Mouse (Mus musculus): ENCODE measurements around the gene 5330417H12Rik. TPM values are rescaled to one million over a fixed set of nuclear protein-coding genes. Genes with fewer than 3 reads are reported as not detected.

5330417H12Rik gene
- total and polyA plus RNA-seq, 2 experiments: not detected

DNA sequence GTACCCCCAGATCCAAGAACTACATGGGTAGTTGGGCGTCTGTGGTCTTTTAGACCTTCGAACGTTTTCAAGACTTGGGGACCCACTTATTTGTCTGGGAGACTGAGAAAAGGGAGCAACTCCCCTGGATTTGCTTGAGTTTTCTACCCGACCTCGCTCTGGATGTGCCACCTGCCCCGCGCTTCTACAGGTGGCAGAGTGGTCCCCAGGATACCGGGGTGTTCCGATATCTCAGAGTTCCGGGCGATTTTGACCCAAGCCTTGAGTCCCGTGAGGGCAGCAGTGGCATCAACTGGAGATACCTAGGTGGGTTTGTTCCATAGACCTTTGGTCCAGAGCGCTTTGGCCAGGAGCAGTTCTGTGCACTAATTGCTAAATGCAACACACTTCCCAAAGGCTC, 29.5 kb downstream of the 5330417H12Rik start:
- Histone ChIP-seq H3K36me3 (ENCODE audit: control insufficient read depth, insufficient read depth, low read length) (peaks cover under 1% of the 10 kb centered on the region), H3K4me1 (ENCODE audit: control insufficient read depth, insufficient read depth, low read length) (peaks cover 11% of the 10 kb centered on the region), H3K79me2 (ENCODE audit: control insufficient read depth, insufficient read depth, low read length) (peaks cover 25% of the 10 kb centered on the region; the same call in 1 of the 2 replicates), H3K27me3 (ENCODE audit: control insufficient read depth, insufficient read depth, low read length) (no peaks in the 10 kb centered on the region), H3K4me3 (ENCODE audit: insufficient read depth, low read depth, low read length) (peak overlapping the region; percentile 66), H3K27ac (replicated peaks; ENCODE audit: insufficient read depth, low read depth, low read length) (peak overlapping the region; percentile 89), H3K9ac (ENCODE audit: low read depth, low read length) (peak overlapping the region; percentile 77)
- peak; percentile 70 for DNase-seq (ENCODE audit: extremely low read depth, low read depth, low spot score)
- TF ChIP-seq CTCF (IDR thresholded peaks at IDR 0.05; ENCODE audit: low read depth, low read length) (no peak), POLR2A (IDR thresholded peaks at IDR 0.05; ENCODE audit: extremely low read depth, insufficient read depth, low read length) (no peak)
- WGBS: 6% methylated on average over 13 of the region's 13 CpGs

DNA sequence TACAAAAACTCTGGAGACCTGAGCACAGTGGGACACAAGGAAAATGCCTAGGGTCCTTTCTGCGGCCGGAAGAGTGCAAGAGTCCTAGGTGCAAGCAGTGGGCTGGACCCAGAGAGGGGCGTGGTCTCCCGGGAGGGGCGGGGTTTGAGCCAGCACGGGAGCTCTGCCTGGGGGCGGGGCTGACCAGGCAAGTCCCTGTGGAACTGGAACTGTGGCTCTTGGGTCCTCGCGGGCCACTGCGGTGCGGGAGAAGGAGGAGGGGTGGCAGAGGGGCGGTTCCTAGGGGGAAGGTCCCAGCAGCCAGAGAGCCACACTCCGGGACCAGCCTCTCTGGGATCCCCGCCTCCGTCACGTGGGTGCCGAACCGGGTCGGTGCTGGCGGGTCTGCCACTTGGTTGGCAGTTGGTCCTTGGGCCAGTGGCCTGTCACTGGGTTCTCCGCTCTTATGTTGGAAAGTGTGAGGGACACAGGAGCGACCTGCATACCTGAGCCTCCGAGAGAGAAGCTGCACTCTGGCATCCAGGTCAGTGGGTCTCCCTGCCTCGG, 30.0 kb downstream of the 5330417H12Rik start, which contains the start of gene Ppfibp2:
TSS of gene Ppfibp2 (plus strand) at position 351 of the 546 bp plus-strand sequence.
- Histone ChIP-seq H3K27me3 (ENCODE audit: control insufficient read depth, insufficient read depth, low read length) (no peaks in the 10 kb centered on the region), H3K36me3 (ENCODE audit: control insufficient read depth, insufficient read depth, low read length) (peaks cover 4% of the 10 kb centered on the region), H3K79me2 (ENCODE audit: control insufficient read depth, insufficient read depth, low read length) (peaks cover 24% of the 10 kb centered on the region; the same call in 1 of the 2 replicates), H3K27ac (replicated peaks; ENCODE audit: insufficient read depth, low read depth, low read length) (peak within 1 kb of the TSS; percentile 89), H3K9ac (ENCODE audit: low read depth, low read length) (peak within 1 kb of the TSS; percentile 77), H3K4me3 (ENCODE audit: insufficient read depth, low read depth, low read length) (peak within 1 kb of the TSS; percentile 66), H3K4me1 (ENCODE audit: control insufficient read depth, insufficient read depth, low read length) (peaks cover 9% of the 10 kb centered on the region)
- TF ChIP-seq CTCF (IDR thresholded peaks at IDR 0.05; ENCODE audit: low read depth, low read length) (no peak), POLR2A (IDR thresholded peaks at IDR 0.05; ENCODE audit: extremely low read depth, insufficient read depth, low read length) (peak; percentile 93)
- DNase-seq (ENCODE audit: extremely low read depth, low read depth, low spot score): peak; percentile 96
- WGBS: under 1% methylated on average over 23 of the region's 24 CpGs

DNA sequence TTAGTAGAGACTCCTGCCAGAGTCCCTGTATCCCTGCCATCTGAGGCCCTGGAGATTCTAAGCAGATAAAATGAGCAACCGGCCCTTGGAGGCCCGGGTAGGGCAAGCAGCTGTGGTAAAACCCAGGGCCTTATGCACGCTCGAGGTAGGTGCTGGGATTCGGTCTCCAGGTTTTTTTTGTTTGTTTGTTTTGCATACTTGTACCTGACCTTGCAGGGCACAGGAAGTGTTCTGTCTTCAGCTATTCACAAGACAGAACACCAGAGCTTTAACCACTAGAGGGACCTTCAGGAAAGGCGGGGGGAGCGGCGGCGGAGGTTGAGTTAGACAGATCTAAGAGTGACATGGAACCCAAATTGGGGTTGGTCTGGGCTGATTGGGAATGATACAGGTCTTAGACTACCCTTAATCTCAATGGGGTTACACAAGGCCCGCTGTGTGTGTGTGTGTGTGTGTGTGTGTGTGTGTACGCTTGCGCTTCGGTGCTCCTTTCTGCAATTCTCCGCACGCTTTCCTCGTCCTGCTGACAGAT, 30.6 kb downstream of the 5330417H12Rik start:
- under 1% methylated on average over 16 of the region's 16 CpGs for WGBS
- Histone ChIP-seq H3K27me3 (ENCODE audit: control insufficient read depth, insufficient read depth, low read length) (no peaks in the 10 kb centered on the region), H3K36me3 (ENCODE audit: control insufficient read depth, insufficient read depth, low read length) (peaks cover 4% of the 10 kb centered on the region), H3K79me2 (ENCODE audit: control insufficient read depth, insufficient read depth, low read length) (peaks cover 20% of the 10 kb centered on the region; the same call in 1 of the 2 replicates), H3K4me1 (ENCODE audit: control insufficient read depth, insufficient read depth, low read length) (peaks cover 6% of the 10 kb centered on the region), H3K4me3 (ENCODE audit: insufficient read depth, low read depth, low read length) (peak overlapping the region; percentile 66), H3K27ac (replicated peaks; ENCODE audit: insufficient read depth, low read depth, low read length) (peak overlapping the region; percentile 88), H3K9ac (ENCODE audit: low read depth, low read length) (peak overlapping the region; percentile 59)
- no peak for TF ChIP-seq POLR2A (IDR thresholded peaks at IDR 0.05; ENCODE audit: extremely low read depth, insufficient read depth, low read length)
- TF ChIP-seq CTCF (IDR thresholded peaks at IDR 0.05; ENCODE audit: low read depth, low read length): peak; percentile 49
- DNase-seq (ENCODE audit: extremely low read depth, low read depth, low spot score): peak; percentile 65

DNA sequence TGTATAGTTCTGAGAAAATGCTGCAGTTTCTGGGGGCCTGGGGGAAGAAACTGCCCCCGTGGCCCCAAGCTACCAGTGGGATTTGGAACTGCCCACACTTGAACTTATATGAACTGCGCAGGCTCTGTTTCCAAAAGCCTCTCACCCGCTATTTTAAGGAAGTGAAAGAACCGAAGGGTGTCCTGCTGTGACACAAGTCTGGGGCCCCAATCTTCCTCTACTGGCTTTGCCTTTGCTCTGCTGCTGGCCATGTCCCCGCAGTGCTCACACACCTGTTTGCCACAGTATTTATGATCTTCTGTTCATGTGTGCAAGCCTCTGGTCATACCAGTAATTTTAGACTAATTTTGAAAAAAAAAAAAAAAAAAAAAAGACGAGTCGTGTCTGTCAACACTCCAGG, 31.1 kb downstream of the 5330417H12Rik start:
- no peak for DNase-seq (ENCODE audit: extremely low read depth, low read depth, low spot score)
- Histone ChIP-seq H3K79me2 (ENCODE audit: control insufficient read depth, insufficient read depth, low read length) (peaks cover 20% of the 10 kb centered on the region; the same call in 1 of the 2 replicates), H3K4me3 (ENCODE audit: insufficient read depth, low read depth, low read length) (no peak overlapping the region), H3K27ac (replicated peaks; ENCODE audit: insufficient read depth, low read depth, low read length) (peak overlapping the region; percentile 88), H3K9ac (ENCODE audit: low read depth, low read length) (no peak overlapping the region), H3K27me3 (ENCODE audit: control insufficient read depth, insufficient read depth, low read length) (no peaks in the 10 kb centered on the region), H3K4me1 (ENCODE audit: control insufficient read depth, insufficient read depth, low read length) (peaks cover 6% of the 10 kb centered on the region), H3K36me3 (ENCODE audit: control insufficient read depth, insufficient read depth, low read length) (peaks cover 4% of the 10 kb centered on the region)
- 52% methylated on average over 7 of the region's 7 CpGs for WGBS
- TF ChIP-seq CTCF (IDR thresholded peaks at IDR 0.05; ENCODE audit: low read depth, low read length) (no peak), POLR2A (IDR thresholded peaks at IDR 0.05; ENCODE audit: extremely low read depth, insufficient read depth, low read length) (no peak)

DNA sequence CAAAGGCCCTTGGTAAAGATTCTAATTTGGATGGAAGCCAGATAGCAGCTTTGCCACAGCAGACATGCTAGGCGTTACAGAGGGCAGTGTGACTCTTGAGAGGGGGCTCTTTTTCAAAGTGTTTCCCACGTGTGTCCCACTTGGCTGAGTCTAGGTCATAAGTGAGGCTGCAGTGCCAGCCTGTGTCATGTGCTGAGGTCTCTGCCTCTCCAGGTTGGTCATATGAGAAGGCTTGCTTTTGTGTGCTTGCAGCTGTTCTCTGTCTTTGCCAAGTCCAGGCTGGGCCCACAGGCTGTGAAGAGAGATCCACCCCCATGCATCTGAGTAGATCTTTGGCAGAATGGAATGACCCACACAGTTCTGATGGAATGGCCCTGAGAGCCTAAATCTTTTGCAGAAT, 32.3 kb downstream of the 5330417H12Rik start:
- peaks cover 9% of the 10 kb centered on the region; the same call in 1 of the 2 replicates for H3K79me2 ChIP-seq (ENCODE audit: control insufficient read depth, insufficient read depth, low read length)
- H3K9ac ChIP-seq (ENCODE audit: low read depth, low read length): no peak overlapping the region
- WGBS: 67% methylated on average over 2 of the region's 2 CpGs
- H3K36me3 ChIP-seq (ENCODE audit: control insufficient read depth, insufficient read depth, low read length): peaks cover 4% of the 10 kb centered on the region
- no peaks in the 10 kb centered on the region for H3K27me3 ChIP-seq (ENCODE audit: control insufficient read depth, insufficient read depth, low read length)
- TF ChIP-seq CTCF (IDR thresholded peaks at IDR 0.05; ENCODE audit: low read depth, low read length) (no peak), POLR2A (IDR thresholded peaks at IDR 0.05; ENCODE audit: extremely low read depth, insufficient read depth, low read length) (no peak)
- DNase-seq (ENCODE audit: extremely low read depth, low read depth, low spot score): no peak
- H3K4me3 ChIP-seq (ENCODE audit: insufficient read depth, low read depth, low read length): no peak overlapping the region
- H3K4me1 ChIP-seq (ENCODE audit: control insufficient read depth, insufficient read depth, low read length): 0 out of 2 replicates have a peak, but pooled peaks cover 4% of the 10 kb centered on the region
- no peak overlapping the region for H3K27ac ChIP-seq (replicated peaks; ENCODE audit: insufficient read depth, low read depth, low read length)

DNA sequence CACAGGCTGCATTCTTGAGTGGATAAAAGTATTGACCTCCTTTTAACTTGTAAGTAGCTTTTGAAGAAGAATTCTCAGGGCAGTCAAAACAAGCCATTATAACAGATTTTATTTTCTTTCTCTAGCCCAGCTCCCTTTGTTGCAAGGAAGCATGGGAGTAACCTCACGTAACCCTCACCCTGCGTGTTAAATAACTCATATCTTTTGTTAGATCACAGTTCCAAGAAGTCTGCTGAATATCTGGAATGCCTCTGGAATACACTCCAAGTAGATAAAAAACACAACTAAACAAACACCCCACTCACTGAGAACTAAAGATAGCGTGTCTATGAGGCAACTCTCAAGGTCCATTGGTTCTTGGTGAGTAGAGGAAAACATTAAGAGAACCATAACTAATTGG, 50.7 kb downstream of the 5330417H12Rik start:
- H3K4me1 ChIP-seq (ENCODE audit: control insufficient read depth, insufficient read depth, low read length): no peaks in the 10 kb centered on the region; the same call in 1 of the 2 replicates
- no peaks in the 10 kb centered on the region for H3K27me3 ChIP-seq (ENCODE audit: control insufficient read depth, insufficient read depth, low read length)
- TF ChIP-seq POLR2A (IDR thresholded peaks at IDR 0.05; ENCODE audit: extremely low read depth, insufficient read depth, low read length) (no peak), CTCF (IDR thresholded peaks at IDR 0.05; ENCODE audit: low read depth, low read length) (no peak)
- H3K79me2 ChIP-seq (ENCODE audit: control insufficient read depth, insufficient read depth, low read length): 0 out of 2 replicates have a peak, but pooled peaks cover 3% of the 10 kb centered on the region
- DNase-seq (ENCODE audit: extremely low read depth, low read depth, low spot score): peak; percentile 15
- no peak overlapping the region for H3K9ac ChIP-seq (ENCODE audit: low read depth, low read length)
- no peak overlapping the region for H3K4me3 ChIP-seq (ENCODE audit: insufficient read depth, low read depth, low read length)
- H3K36me3 ChIP-seq (ENCODE audit: control insufficient read depth, insufficient read depth, low read length): peaks cover 32% of the 10 kb centered on the region
- no peak overlapping the region for H3K27ac ChIP-seq (replicated peaks; ENCODE audit: insufficient read depth, low read depth, low read length)
- 20% methylated on average over 3 of the region's 3 CpGs for WGBS

Other genes starting within 250 kb of the 5330417H12Rik start
- gene Olfml1, start 57.7 kb downstream of the 5330417H12Rik start, total RNA-seq (2014; rRNA removed): 9.6 and 13.5 TPM in 2 replicates
- 5.4 and 8.9 TPM in 2 replicates for gene Olfml1, start 57.7 kb downstream of the 5330417H12Rik start, polyA plus RNA-seq (2012; rRNA removed)
- 20.9 and 24.8 TPM in 2 replicates for gene Ppfibp2, start 30.0 kb downstream of the 5330417H12Rik start, total RNA-seq (2014; rRNA removed)
- gene Ppfibp2, start 30.0 kb downstream of the 5330417H12Rik start, polyA plus RNA-seq (2012; rRNA removed): 9.6 and 9.9 TPM in 2 replicates
- 0.07 TPM in 1 of 2 replicates, not detected in the other for gene Cyb5r2, start 132.9 kb upstream of the 5330417H12Rik start, total RNA-seq (2014; rRNA removed)
- gene Cyb5r2, start 132.9 kb upstream of the 5330417H12Rik start, polyA plus RNA-seq (2012; rRNA removed): 0.07 and 0.10 TPM in 2 replicates
- not detected in 2 replicates for gene Ovch2, start 176.0 kb upstream of the 5330417H12Rik start, total RNA-seq (2014; rRNA removed)
- gene Ovch2, start 176.0 kb upstream of the 5330417H12Rik start, polyA plus RNA-seq (2012; rRNA removed): not detected in 2 replicates
- gene Olfr467, start 187.1 kb upstream of the 5330417H12Rik start, total RNA-seq (2014; rRNA removed): not detected in 2 replicates
- not detected in 2 replicates for gene Olfr467, start 187.1 kb upstream of the 5330417H12Rik start, polyA plus RNA-seq (2012; rRNA removed)
- not detected in 2 replicates for gene Olfr469, start 200.4 kb upstream of the 5330417H12Rik start, total RNA-seq (2014; rRNA removed)
- gene Olfr469, start 200.4 kb upstream of the 5330417H12Rik start, polyA plus RNA-seq (2012; rRNA removed): not detected in 2 replicates
- gene Olfr470, start 222.3 kb upstream of the 5330417H12Rik start, total RNA-seq (2014; rRNA removed): not detected in 2 replicates
- not detected in 2 replicates for gene Olfr470, start 222.3 kb upstream of the 5330417H12Rik start, polyA plus RNA-seq (2012; rRNA removed)

All from liver, adult 2 months (tissue).